Mouse (Mus musculus): ENCODE results near the gene Ap3b1. TPM values are rescaled to one million over a fixed set of nuclear protein-coding genes. Genes with fewer than 3 reads are reported as not detected.

The Ap3b1 gene
- polyA plus RNA-seq, 1 experiment: 79.3 TPM

- Histone ChIP-seq H3K9me3 (replicated peaks; ENCODE audit: control insufficient read depth, insufficient read depth, low read length, poor library complexity, severe bottlenecking) (no peaks in the 10 kb centered on the region), H3K9ac (ENCODE audit: low read depth, poor library complexity, severe bottlenecking) (no peak overlapping the region), H3K4me1 (ENCODE audit: control insufficient read depth, insufficient read depth, low read length) (peaks cover 3% of the 10 kb centered on the region), H3K27me3 (ENCODE audit: control insufficient read depth, insufficient read depth, low read length, poor library complexity, severe bottlenecking) (no peaks in the 10 kb centered on the region), H3K36me3 (ENCODE audit: control insufficient read depth, insufficient read depth, low read length, poor library complexity, severe bottlenecking) (no peaks in the 10 kb centered on the region), H3K4me3 (ENCODE audit: low read depth, low read length) (no peak overlapping the region), H3K27ac (ENCODE audit: insufficient read depth, low read length) (no peak overlapping the region)
- peak; percentile 55; the same call in 1 of the 2 replicates for TF ChIP-seq EP300 (IDR thresholded peaks at IDR 0.05; ENCODE audit: insufficient read depth, low read depth, low read length)
- TF ChIP-seq POLR2A (IDR thresholded peaks at IDR 0.05; ENCODE audit: insufficient read depth, low read length): no peak
- no peak for TF ChIP-seq CTCF (IDR thresholded peaks at IDR 0.05; ENCODE audit: low read depth, low read length)
Observed at GRCm38 (mm10) chr13:94575607-94576398, 217.0 kb downstream of the Ap3b1 start.

GRCm38 (mm10) chr13:94576399-94577176 lies 217.8 kb downstream of the Ap3b1 start:
- TF ChIP-seq POLR2A (IDR thresholded peaks at IDR 0.05; ENCODE audit: insufficient read depth, low read length) (no peak), CTCF (IDR thresholded peaks at IDR 0.05; ENCODE audit: low read depth, low read length) (no peak), EP300 (IDR thresholded peaks at IDR 0.05; ENCODE audit: insufficient read depth, low read depth, low read length) (no peak)
- Histone ChIP-seq H3K9ac (ENCODE audit: low read depth, poor library complexity, severe bottlenecking) (no peak overlapping the region), H3K36me3 (ENCODE audit: control insufficient read depth, insufficient read depth, low read length, poor library complexity, severe bottlenecking) (no peaks in the 10 kb centered on the region), H3K4me3 (ENCODE audit: low read depth, low read length) (no peak overlapping the region), H3K4me1 (ENCODE audit: control insufficient read depth, insufficient read depth, low read length) (peaks cover 3% of the 10 kb centered on the region), H3K27me3 (ENCODE audit: control insufficient read depth, insufficient read depth, low read length, poor library complexity, severe bottlenecking) (no peaks in the 10 kb centered on the region), H3K9me3 (replicated peaks; ENCODE audit: control insufficient read depth, insufficient read depth, low read length, poor library complexity, severe bottlenecking) (no peaks in the 10 kb centered on the region), H3K27ac (ENCODE audit: insufficient read depth, low read length) (no peak overlapping the region)

DNA sequence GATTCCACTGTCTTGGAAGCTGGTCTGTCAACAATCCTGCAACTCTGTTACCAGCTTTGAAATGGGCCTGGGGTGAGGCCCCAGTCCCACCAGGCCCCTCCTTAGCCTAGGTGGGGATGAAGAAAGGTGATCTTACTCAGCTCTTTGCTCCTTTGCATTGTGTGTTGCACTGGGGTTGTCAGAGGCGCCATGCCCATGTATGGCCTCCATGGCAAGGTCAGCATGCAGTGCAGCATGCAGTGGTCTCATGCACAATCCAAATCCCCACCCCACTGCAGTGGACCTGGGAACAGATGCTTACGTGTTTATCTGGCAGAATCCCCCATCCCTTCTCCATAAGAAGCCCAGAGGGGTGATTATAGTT lies 218.4 kb downstream of the Ap3b1 start:
- H3K4me3 ChIP-seq (ENCODE audit: low read depth, low read length): no peak overlapping the region
- no peak overlapping the region for H3K27ac ChIP-seq (ENCODE audit: insufficient read depth, low read length)
- H3K9ac ChIP-seq (ENCODE audit: low read depth, poor library complexity, severe bottlenecking): no peak overlapping the region
- TF ChIP-seq EP300 (IDR thresholded peaks at IDR 0.05; ENCODE audit: insufficient read depth, low read depth, low read length) (no peak), CTCF (IDR thresholded peaks at IDR 0.05; ENCODE audit: low read depth, low read length) (no peak), POLR2A (IDR thresholded peaks at IDR 0.05; ENCODE audit: insufficient read depth, low read length) (no peak)
- H3K27me3 ChIP-seq (ENCODE audit: control insufficient read depth, insufficient read depth, low read length, poor library complexity, severe bottlenecking): no peaks in the 10 kb centered on the region
- no peaks in the 10 kb centered on the region for H3K9me3 ChIP-seq (replicated peaks; ENCODE audit: control insufficient read depth, insufficient read depth, low read length, poor library complexity, severe bottlenecking)
- peaks cover 3% of the 10 kb centered on the region for H3K4me1 ChIP-seq (ENCODE audit: control insufficient read depth, insufficient read depth, low read length)
- no peaks in the 10 kb centered on the region for H3K36me3 ChIP-seq (ENCODE audit: control insufficient read depth, insufficient read depth, low read length, poor library complexity, severe bottlenecking)

DNA sequence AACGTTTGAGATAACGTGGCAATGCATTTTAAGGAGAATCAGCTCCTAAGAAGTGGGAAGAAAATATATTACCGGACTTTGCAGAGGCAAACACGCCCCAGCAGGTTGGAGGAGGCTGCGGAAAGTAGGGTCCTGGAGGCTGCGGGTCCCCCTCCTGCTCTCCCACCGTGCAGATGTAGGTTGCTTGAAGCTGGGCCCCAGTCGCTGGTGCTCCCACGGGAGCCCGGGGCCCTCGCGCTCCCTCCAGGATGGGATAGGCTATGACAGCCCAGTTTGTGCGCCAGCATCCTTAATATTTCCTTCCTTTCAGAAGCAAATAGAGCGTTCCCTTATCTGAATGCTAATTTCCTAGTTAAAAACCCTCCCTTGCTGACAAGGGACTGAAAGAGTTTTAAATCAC lies 236.5 kb downstream of the Ap3b1 start:
- Histone ChIP-seq H3K9ac (ENCODE audit: low read depth, poor library complexity, severe bottlenecking) (no peak overlapping the region), H3K4me3 (ENCODE audit: low read depth, low read length) (no peak overlapping the region), H3K27ac (ENCODE audit: insufficient read depth, low read length) (no peak overlapping the region), H3K36me3 (ENCODE audit: control insufficient read depth, insufficient read depth, low read length, poor library complexity, severe bottlenecking) (no peaks in the 10 kb centered on the region), H3K4me1 (ENCODE audit: control insufficient read depth, insufficient read depth, low read length) (no peaks in the 10 kb centered on the region), H3K27me3 (ENCODE audit: control insufficient read depth, insufficient read depth, low read length, poor library complexity, severe bottlenecking) (peaks cover 11% of the 10 kb centered on the region), H3K9me3 (replicated peaks; ENCODE audit: control insufficient read depth, insufficient read depth, low read length, poor library complexity, severe bottlenecking) (no peaks in the 10 kb centered on the region)
- no peak for TF ChIP-seq POLR2A (IDR thresholded peaks at IDR 0.05; ENCODE audit: insufficient read depth, low read length)
- TF ChIP-seq EP300 (IDR thresholded peaks at IDR 0.05; ENCODE audit: insufficient read depth, low read depth, low read length): no peak
- TF ChIP-seq CTCF (IDR thresholded peaks at IDR 0.05; ENCODE audit: low read depth, low read length): no peak

- Histone ChIP-seq H3K9ac (ENCODE audit: low read depth, poor library complexity, severe bottlenecking) (peak overlapping the region; percentile 70), H3K4me1 (ENCODE audit: control insufficient read depth, insufficient read depth, low read length) (no peaks in the 10 kb centered on the region), H3K9me3 (replicated peaks; ENCODE audit: control insufficient read depth, insufficient read depth, low read length, poor library complexity, severe bottlenecking) (no peaks in the 10 kb centered on the region), H3K27me3 (ENCODE audit: control insufficient read depth, insufficient read depth, low read length, poor library complexity, severe bottlenecking) (peaks cover 11% of the 10 kb centered on the region), H3K27ac (ENCODE audit: insufficient read depth, low read length) (no peak overlapping the region), H3K36me3 (ENCODE audit: control insufficient read depth, insufficient read depth, low read length, poor library complexity, severe bottlenecking) (no peaks in the 10 kb centered on the region), H3K4me3 (ENCODE audit: low read depth, low read length) (peak overlapping the region; percentile 50)
- TF ChIP-seq EP300 (IDR thresholded peaks at IDR 0.05; ENCODE audit: insufficient read depth, low read depth, low read length) (no peak), CTCF (IDR thresholded peaks at IDR 0.05; ENCODE audit: low read depth, low read length) (no peak), POLR2A (IDR thresholded peaks at IDR 0.05; ENCODE audit: insufficient read depth, low read length) (no peak)
Observed at GRCm38 (mm10) chr13:94595701-94596361, 237.1 kb downstream of the Ap3b1 start.
